Mouse (Mus musculus) kidney, adult 2 months (tissue): Measurements from ENCODE around the gene Serinc4. TPM values are rescaled to one million over a fixed set of nuclear protein-coding genes. Genes with fewer than 3 reads are reported as not detected.

Experiments used
- DNase-seq: peaks from one replicate; pipeline ENCODE4 v3.0.0; 2021
- H3K27ac ChIP-seq: fragments of 200-500 bp; 2 replicates; pipeline ENCODE4 v1.5.1; 2012; ENCODE audit warnings: low read depth, low read length, control low read depth, inconsistent platforms; ENCODE audit not compliant: insufficient read depth
- H3K27me3 ChIP-seq: fragments of 200-500 bp; replicated peaks from 2 replicates; pipeline ENCODE4 v1.6.1; 2012; ENCODE audit warnings: mild to moderate bottlenecking, moderate library complexity, low read length, inconsistent platforms; ENCODE audit not compliant: control insufficient read depth, insufficient read depth
- H3K36me3 ChIP-seq: fragments of 200-500 bp; 2 replicates; pipeline ENCODE4 v1.6.1; 2012; ENCODE audit warnings: mild to moderate bottlenecking, moderate library complexity, low read length, inconsistent platforms; ENCODE audit not compliant: control insufficient read depth, insufficient read depth
- H3K4me1 ChIP-seq: fragments of 200-500 bp; 2 replicates; pipeline ENCODE4 v1.6.1; 2011; ENCODE audit warnings: low read length; ENCODE audit not compliant: control insufficient read depth, insufficient read depth
- H3K4me3 ChIP-seq: fragments of 200-500 bp; 2 replicates; pipeline ENCODE4 v1.5.1; 2011; ENCODE audit warnings: mild to moderate bottlenecking, low read depth, low read length, control low read depth; ENCODE audit not compliant: insufficient read depth
- CTCF ChIP-seq: fragments of 200-500 bp; conservative IDR thresholded peaks from 2 replicates; pipeline ENCODE4 v1.5.1; 2011; ENCODE audit warnings: low read depth, mild to moderate bottlenecking, control low read depth, low read length, moderate library complexity, mixed read lengths; ENCODE audit not compliant: insufficient read depth, insufficient read length
- POLR2A ChIP-seq: fragments of 200-500 bp; IDR thresholded peaks from one replicate; pipeline ENCODE4 v1.6.1; 2011; ENCODE audit warnings: low read depth, low read length, control low read depth
- WGBS: fragments of 180-500 bp; shearing (Covaris S2); methylation state at CpG from one replicate; pipeline ENCODE4 v1.1.7; 2018; 5-methylcytosine and 5-hydroxymethylcytosine counted together
- polyA plus RNA-seq: library from polyadenylated mRNA; depleted of rRNA; stranded (reverse); fragments of >200 nt; gene quantifications from 2 replicates; pipeline ENCODE4 v1.2.3, GENCODE M21; 2012

Serinc4 gene
- polyA plus RNA-seq, 1 experiment = 0.44 TPM

DNA sequence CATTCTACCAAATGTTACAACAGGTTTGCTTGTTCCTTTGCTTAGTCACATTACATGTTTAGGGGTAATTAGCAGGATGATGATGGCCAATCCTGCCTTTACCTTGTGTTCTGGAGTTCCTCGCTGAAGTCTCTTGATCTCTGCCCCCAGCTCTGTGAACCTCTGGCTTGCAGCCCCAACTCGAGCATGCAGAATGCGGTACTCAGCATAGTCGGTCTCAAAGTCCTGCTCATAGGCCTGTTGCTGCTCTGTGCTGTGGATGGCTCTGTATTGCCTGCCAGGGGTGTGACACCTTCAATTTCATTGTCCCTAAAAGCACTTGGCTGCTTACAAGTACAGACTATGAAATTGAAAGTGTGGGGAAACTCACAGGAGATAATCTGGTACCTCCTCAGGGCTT, 16.8 kb downstream of the Serinc4 start:
- Histone ChIP-seq H3K4me3 (no peak overlapping the region), H3K36me3 (peaks cover 11% of the 10 kb centered on the region), H3K4me1 (peaks cover 24% of the 10 kb centered on the region), H3K27ac (peak overlapping the region; percentile 24; the same call in 1 of the 2 replicates), H3K27me3 (no peaks in the 10 kb centered on the region)
- DNase-seq = peak; percentile 89
- 50% methylated on average over 4 of the region's 4 CpGs for WGBS
- TF ChIP-seq POLR2A (no peak), CTCF (no peak)

DNA sequence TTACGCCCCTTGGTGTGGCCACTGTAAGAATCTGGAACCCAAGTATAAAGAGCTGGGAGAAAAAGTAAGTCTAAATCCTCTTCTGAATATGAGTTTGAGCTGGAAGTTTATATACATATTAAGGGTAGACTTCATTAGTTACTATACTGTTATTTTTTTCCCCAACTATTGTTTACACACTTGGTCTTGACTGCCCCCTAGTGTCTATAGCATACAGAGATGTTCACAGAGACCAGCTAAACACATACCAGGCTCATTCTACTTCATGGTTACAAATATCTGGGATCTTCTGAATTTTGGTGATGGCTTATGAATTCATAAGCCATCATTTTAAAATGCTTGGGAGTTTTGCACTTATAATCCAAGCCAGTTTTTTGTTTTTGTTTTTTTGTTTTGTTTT, 21.7 kb downstream of the Serinc4 start:
- DNase-seq = no peak

DNA sequence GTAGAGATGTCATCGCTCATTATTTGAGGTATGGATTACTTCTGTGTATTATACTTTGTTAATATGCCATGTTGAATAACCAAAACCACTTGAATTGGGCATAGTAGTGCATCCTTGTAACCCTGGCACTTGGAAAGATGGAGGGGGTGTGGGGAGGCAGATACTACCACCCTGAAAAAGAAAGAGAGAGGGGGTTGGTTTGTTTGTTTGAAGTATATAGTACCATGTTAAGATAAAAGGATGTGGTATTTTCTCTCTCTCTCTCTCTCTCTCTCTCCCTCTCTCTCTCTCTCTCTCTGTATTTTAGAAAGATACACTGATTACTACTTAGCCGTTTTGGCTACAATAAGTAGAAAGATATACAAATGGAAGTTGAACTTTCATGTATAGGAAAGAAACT, 30.7 kb downstream of the Serinc4 start:
- no peak for DNase-seq
- H3K4me3 ChIP-seq = no peak overlapping the region
- H3K27ac ChIP-seq = no peak overlapping the region
- H3K27me3 ChIP-seq = no peaks in the 10 kb centered on the region
- 93% methylated on average over 2 of the region's 2 CpGs for WGBS
- peaks cover 15% of the 10 kb centered on the region for H3K36me3 ChIP-seq
- no peaks in the 10 kb centered on the region; the same call in 1 of the 2 replicates for H3K4me1 ChIP-seq
- TF ChIP-seq CTCF (no peak), POLR2A (no peak)

More for the DNA sequence above, 21.7 kb downstream of the Serinc4 start:
- peaks cover 30% of the 10 kb centered on the region for H3K36me3 ChIP-seq
- H3K4me1 ChIP-seq = peaks cover under 1% of the 10 kb centered on the region; the same call in 1 of the 2 replicates
- no peak for TF ChIP-seq CTCF
- no peaks in the 10 kb centered on the region for H3K27me3 ChIP-seq
- no peak overlapping the region for H3K27ac ChIP-seq
- H3K4me3 ChIP-seq = no peak overlapping the region
- 100% methylated on average over 1 of the region's 1 CpGs for WGBS

DNA sequence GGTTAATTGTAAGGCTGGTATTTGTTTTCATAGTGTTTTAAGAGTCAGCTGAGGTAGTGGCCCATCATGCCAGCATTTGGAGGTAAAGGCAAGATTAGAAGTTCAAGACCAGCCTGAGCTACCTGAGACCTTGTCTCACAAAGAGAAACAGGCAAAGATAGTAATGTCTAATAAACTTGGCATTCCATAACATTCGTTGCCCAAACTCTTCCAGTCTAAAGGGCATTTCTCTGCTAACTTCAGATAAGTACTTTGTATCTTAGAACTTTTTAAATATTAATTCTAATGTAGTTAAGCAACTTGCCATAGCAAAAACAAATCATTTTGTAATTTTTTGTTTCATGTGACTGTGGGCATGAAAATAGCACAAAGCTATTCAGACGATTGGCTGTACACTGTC, 33.4 kb downstream of the Serinc4 start:
- TF ChIP-seq CTCF = no peak
- TF ChIP-seq POLR2A = no peak
- H3K36me3 ChIP-seq = peaks cover 10% of the 10 kb centered on the region
- H3K4me1 ChIP-seq = no peaks in the 10 kb centered on the region; the same call in 1 of the 2 replicates
- H3K4me3 ChIP-seq = no peak overlapping the region
- DNase-seq = no peak
- 69% methylated on average over 2 of the region's 2 CpGs for WGBS
- no peaks in the 10 kb centered on the region for H3K27me3 ChIP-seq
- no peak overlapping the region for H3K27ac ChIP-seq

DNA sequence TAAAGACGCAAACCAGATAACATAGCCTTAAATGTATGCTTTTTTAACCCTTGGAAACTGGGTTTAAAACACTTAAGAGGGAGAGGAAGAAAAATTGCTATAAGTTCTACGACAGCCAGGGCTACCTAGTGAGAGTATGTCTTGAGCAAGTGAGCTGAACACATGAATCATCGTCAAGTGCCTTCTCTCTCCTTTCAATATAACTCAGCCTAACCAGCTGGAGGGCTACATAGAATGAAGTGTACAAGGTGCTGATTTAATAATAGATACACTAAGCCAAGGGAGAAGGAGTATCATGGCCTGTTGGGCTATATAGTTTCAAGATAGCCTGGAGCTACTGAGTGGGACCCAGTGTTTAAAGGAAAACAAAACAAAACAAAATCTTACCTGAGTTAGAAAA, 38.1 kb downstream of the Serinc4 start:
- H3K27ac ChIP-seq = no peak overlapping the region
- TF ChIP-seq CTCF (no peak), POLR2A (no peak)
- 75% methylated on average over 3 of the region's 3 CpGs for WGBS
- H3K4me1 ChIP-seq = peaks cover 10% of the 10 kb centered on the region
- H3K4me3 ChIP-seq = no peak overlapping the region
- H3K27me3 ChIP-seq = no peaks in the 10 kb centered on the region
- DNase-seq = no peak
- peaks cover 4% of the 10 kb centered on the region for H3K36me3 ChIP-seq

DNA sequence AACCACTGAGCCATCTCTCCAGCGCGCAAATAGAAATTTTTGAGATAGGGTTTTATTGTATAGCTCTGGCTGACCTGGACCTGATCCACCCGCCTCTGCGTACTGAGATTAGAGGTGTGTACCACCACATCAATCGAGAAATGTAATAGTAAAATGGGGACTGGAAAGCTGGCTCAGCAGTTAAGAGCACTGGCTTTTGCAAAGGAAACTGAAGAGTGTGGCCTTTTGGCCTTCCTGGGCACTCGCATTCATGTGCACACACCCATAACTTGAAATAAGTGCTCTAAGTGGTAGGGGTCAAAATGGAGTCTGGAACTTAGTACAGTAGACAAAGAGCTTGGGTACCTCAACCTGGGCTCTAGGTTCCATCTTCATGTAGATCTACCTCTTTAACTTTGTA, 40.2 kb downstream of the Serinc4 start:
- H3K27ac ChIP-seq = no peak overlapping the region
- H3K36me3 ChIP-seq = no peaks in the 10 kb centered on the region; the same call in 1 of the 2 replicates
- peaks cover 16% of the 10 kb centered on the region for H3K4me1 ChIP-seq
- no peak overlapping the region for H3K4me3 ChIP-seq
- 71% methylated on average over 6 of the region's 6 CpGs for WGBS
- H3K27me3 ChIP-seq = no peaks in the 10 kb centered on the region
- TF ChIP-seq CTCF = no peak
- no peak for TF ChIP-seq POLR2A
- DNase-seq = no peak

DNA sequence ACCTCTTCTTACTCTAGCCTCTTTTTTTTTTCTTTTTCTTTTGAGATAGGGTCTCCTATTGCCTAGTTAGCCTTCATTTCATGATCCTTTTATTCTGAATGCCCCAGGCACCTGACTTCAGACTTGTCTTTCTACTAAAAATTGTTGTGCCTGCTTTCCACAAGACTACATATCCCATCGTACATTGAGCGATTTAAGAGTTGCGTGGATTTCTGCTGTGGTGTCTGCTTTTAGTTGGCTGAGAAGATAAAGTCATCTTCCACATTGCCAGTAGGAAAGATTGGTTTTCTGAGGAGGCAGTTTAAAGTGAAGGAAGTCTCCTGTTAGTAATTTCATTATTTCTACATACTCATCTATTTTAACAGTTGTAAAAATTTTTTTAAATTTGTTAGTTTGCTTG, 41.0 kb downstream of the Serinc4 start:
- peaks cover 16% of the 10 kb centered on the region for H3K4me1 ChIP-seq
- no peak for TF ChIP-seq CTCF
- no peak for TF ChIP-seq POLR2A
- WGBS = 66% methylated on average over 3 of the region's 3 CpGs
- H3K27me3 ChIP-seq = no peaks in the 10 kb centered on the region
- no peaks in the 10 kb centered on the region; the same call in 1 of the 2 replicates for H3K36me3 ChIP-seq
- no peak overlapping the region for H3K4me3 ChIP-seq
- no peak overlapping the region for H3K27ac ChIP-seq
- DNase-seq = no peak
